Mouse (Mus musculus): Measurements from ENCODE around the gene Gsdma.

- TF ChIP-seq CTCF (IDR thresholded peaks at IDR 0.05; ENCODE audit: control insufficient read depth, insufficient read depth, insufficient read length) (no peak), MAX (IDR thresholded peaks at IDR 0.05) (no peak), MYOG (IDR thresholded peaks at IDR 0.05; ENCODE audit: control insufficient read depth, extremely low read depth, insufficient read length) (no peak), MYOD1 (IDR thresholded peaks at IDR 0.05; ENCODE audit: control insufficient read depth, insufficient read length, low read depth) (no peak)
These were observed 19.4 kb upstream of the Gsdma start for GRCm38 (mm10) chr11:98644757-98645156.

All from C2C12 (cell line).